Mouse (Mus musculus): ENCODE results near the gene Pdpr.

- TF ChIP-seq POLR2A (IDR thresholded peaks at IDR 0.05; ENCODE audit: control insufficient read depth, low read depth, low read length) (no peak), CTCF (IDR thresholded peaks at IDR 0.05; ENCODE audit: control insufficient read depth, insufficient read depth, insufficient replicate concordance, low read depth, low read length) (no peak)
Observed at GRCm38 (mm10) chr8:111067439-111067838, 27.0 kb upstream of the Pdpr start.
